Mouse (Mus musculus) lung, adult 2 months (tissue): ENCODE measurements around the gene Rffl.

Experiments
- CTCF ChIP-seq: fragments of 200-500 bp; IDR thresholded peaks from 2 replicates; pipeline ENCODE4 v1.5.1; 2011; ENCODE audit warnings: mild to moderate bottlenecking, low read length, control low read depth; ENCODE audit not compliant: insufficient read depth
- POLR2A ChIP-seq: fragments of 200-500 bp; IDR thresholded peaks from 2 replicates; pipeline ENCODE4 v1.6.1; 2011; ENCODE audit warnings: low read depth, mild to moderate bottlenecking, control low read depth, low read length, borderline replicate concordance; ENCODE audit errors: extremely low read depth

DNA sequence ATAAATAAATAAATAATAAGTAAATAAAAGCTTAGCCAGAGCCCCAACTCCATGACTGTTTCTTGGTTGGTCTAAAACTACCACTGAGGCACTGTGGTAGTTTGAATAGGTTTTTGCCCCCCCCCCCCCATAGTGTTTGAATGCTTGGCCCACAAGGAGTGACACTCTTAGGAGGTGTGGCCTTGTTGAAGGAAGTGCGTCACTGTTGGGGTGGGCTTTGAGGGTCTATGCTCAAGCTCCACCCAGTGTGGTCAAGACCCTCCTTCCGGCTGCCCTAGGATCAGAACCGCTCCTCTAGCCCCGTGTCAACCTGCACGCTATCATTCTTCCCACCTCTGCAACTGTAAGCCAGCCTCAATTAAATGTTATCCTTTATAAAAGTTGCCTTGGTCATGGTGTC is 4.6 kb upstream of the Rffl start:
- TF ChIP-seq POLR2A, result no peak
- TF ChIP-seq CTCF, result no peak
